Mouse (Mus musculus): Measurements from ENCODE around the gene Hectd2. TPM values are rescaled to one million over a fixed set of nuclear protein-coding genes. Genes with fewer than 3 reads are reported as not detected.

Hectd2 gene
- polyA plus RNA-seq, 1 experiment from 2014 or later = 9.6 TPM

- Histone ChIP-seq H3K9ac (0 out of 2 replicates have a peak overlapping the region, but pooled peaks have one; percentile 35), H3K27ac (ENCODE audit: poor library complexity, severe bottlenecking) (peak overlapping the region; percentile 91), H3K27me3 (replicated peaks) (no peaks in the 10 kb centered on the region), H3K9me3 (replicated peaks) (no peaks in the 10 kb centered on the region), H3K4me3 (no peak overlapping the region), H3K4me2 (no peak overlapping the region), H3K4me1 (replicated peaks) (peaks cover 54% of the 10 kb centered on the region), H3K36me3 (no peaks in the 10 kb centered on the region)
- ATAC-seq (ENCODE audit: insufficient number of reproducible peaks, low FRiP score) = no peak
- 51% methylated on average over 5 of the region's 5 CpGs for WGBS
Measured at GRCm38 (mm10) chr19:36669720-36670451, 115.4 kb downstream of the Hectd2 start.

Other genes starting within 250 kb of the Hectd2 start
- gene Pcgf5, start 206.3 kb upstream of the Hectd2 start, polyA plus RNA-seq (2016; fragmentation: Nextera tagmentation; extraction: Ambion mirVana) = 50.0 and 54.1 TPM in 2 replicates
- 53.3 and 55.1 TPM in 2 replicates for gene Ppp1r3c, start 182.0 kb downstream of the Hectd2 start, polyA plus RNA-seq (2016; fragmentation: Nextera tagmentation; extraction: Ambion mirVana)